Mouse (Mus musculus) intestine, embryonic 16.5 days (tissue): ENCODE results near the gene Pik3r5. TPM values are rescaled to one million over a fixed set of nuclear protein-coding genes. Genes with fewer than 3 reads are reported as not detected.
A peak's percentile ranks its signal among the peaks of the same experiment; 100 is the strongest.

Source experiments
- ATAC-seq: fragments of 200-750 bp; cut with Nextera tagmentation; 2 replicates; pipeline ENCODE4 v1.8.0; 2017; ENCODE audit warnings: moderate TSS enrichment, moderate library complexity
- H3K27ac ChIP-seq: fragments of 300-500 bp; sonication (generic); 2 replicates; pipeline ENCODE4 v1.5.1; 2014; ENCODE audit warnings: mild to moderate bottlenecking, low read length
- H3K27me3 ChIP-seq: fragments of 300-500 bp; sonication (generic); replicated peaks from 2 replicates; pipeline ENCODE4 v1.6.1; 2014; ENCODE audit warnings: low read length, control low read depth, mixed read lengths; ENCODE audit not compliant: control insufficient read depth, insufficient read depth
- H3K36me3 ChIP-seq: fragments of 300-500 bp; sonication (generic); 2 replicates; pipeline ENCODE4 v1.6.1; 2014; ENCODE audit warnings: low read length, control low read depth; ENCODE audit not compliant: control insufficient read depth, insufficient read depth
- H3K4me1 ChIP-seq: fragments of 300-500 bp; sonication (generic); 2 replicates; pipeline ENCODE4 v1.6.1; 2014; ENCODE audit warnings: low read length, control low read depth, mixed read lengths; ENCODE audit not compliant: control insufficient read depth, insufficient read depth
- H3K4me2 ChIP-seq: fragments of 300-500 bp; sonication (generic); 2 replicates; pipeline ENCODE4 v1.6.1; 2014; ENCODE audit warnings: low read depth, low read length, control low read depth
- H3K4me3 ChIP-seq: fragments of 300-500 bp; sonication (generic); 2 replicates; pipeline ENCODE4 v1.5.1; 2014; ENCODE audit warnings: mild to moderate bottlenecking, low read length
- H3K9ac ChIP-seq: fragments of 300-500 bp; sonication (generic); 2 replicates; pipeline ENCODE4 v1.6.1; 2014; ENCODE audit warnings: low read depth, low read length
- H3K9me3 ChIP-seq: fragments of 300-500 bp; sonication (generic); 2 replicates; pipeline ENCODE4 v1.6.1; 2016; ENCODE audit warnings: low read length, control low read depth; ENCODE audit not compliant: control insufficient read depth
- WGBS: fragments of 180-500 bp; shearing (Covaris S2); extraction: QIAGEN DNeasy Blood & Tissue Kit; methylation state at CpG from one replicate; pipeline ENCODE4 v1.1.7; 2014; 5-methylcytosine and 5-hydroxymethylcytosine counted together
- polyA plus RNA-seq: library from polyadenylated mRNA; unstranded; fragments of >200 nt; fragmentation: Nextera tagmentation; extraction: Ambion mirVana; gene quantifications from 2 replicates; pipeline ENCODE4 v1.2.1, GENCODE M21; 2015

Gene Pik3r5
- 0.54 and 0.65 TPM in 2 replicates for polyA plus RNA-seq

GRCm38 (mm10) chr11:68431699-68432360, at the start of gene Pik3r5:
Pik3r5 (plus strand) TSS chr11:68432121.
- H3K4me3 ChIP-seq: peak within 1 kb of the TSS; percentile 53
- peak; percentile 94 for ATAC-seq
- H3K36me3 ChIP-seq: no peaks in the 10 kb centered on the region
- peak within 1 kb of the TSS; percentile 66 for H3K9ac ChIP-seq
- peaks cover 8% of the 10 kb centered on the region; the same call in 1 of the 2 replicates for H3K4me1 ChIP-seq
- peaks cover 4% of the 10 kb centered on the region; the same call in 1 of the 2 replicates for H3K27me3 ChIP-seq
- 5% methylated on average over 35 of the region's 35 CpGs for WGBS
- H3K9me3 ChIP-seq: no peaks in the 10 kb centered on the region
- H3K4me2 ChIP-seq: peak within 1 kb of the TSS; percentile 75
- no peak within 1 kb of the TSS for H3K27ac ChIP-seq

- peaks cover 22% of the 10 kb centered on the region for H3K4me1 ChIP-seq
- WGBS: 30% methylated on average over 10 of the region's 10 CpGs
- H3K9ac ChIP-seq: peak overlapping the region; percentile 7; the same call in 1 of the 2 replicates
- 0 out of 2 replicates have a peak overlapping the region, but pooled peaks have one; percentile 95 for H3K4me2 ChIP-seq
- no peak overlapping the region for H3K27ac ChIP-seq
- H3K9me3 ChIP-seq: no peaks in the 10 kb centered on the region
- no peak for ATAC-seq
- peaks cover 44% of the 10 kb centered on the region for H3K27me3 ChIP-seq
- H3K4me3 ChIP-seq: peak overlapping the region; percentile 12; the same call in 1 of the 2 replicates
- no peaks in the 10 kb centered on the region for H3K36me3 ChIP-seq
These were observed 48.4 kb upstream of the Pik3r5 start for GRCm38 (mm10) chr11:68383519-68383918.

GRCm38 (mm10) chr11:68384131-68384530, 47.8 kb upstream of the Pik3r5 start:
- Histone ChIP-seq H3K9ac (peak overlapping the region; percentile 72; the same call in 1 of the 2 replicates), H3K27me3 (peaks cover 44% of the 10 kb centered on the region), H3K4me2 (peak overlapping the region; percentile 95), H3K36me3 (no peaks in the 10 kb centered on the region), H3K9me3 (no peaks in the 10 kb centered on the region), H3K4me3 (peak overlapping the region; percentile 73), H3K27ac (no peak overlapping the region), H3K4me1 (peaks cover 22% of the 10 kb centered on the region)
- 17% methylated on average over 12 of the region's 12 CpGs for WGBS
- no peak for ATAC-seq

- Histone ChIP-seq H3K9ac (peak overlapping the region; percentile 72), H3K4me3 (peak overlapping the region; percentile 73), H3K4me2 (peak overlapping the region; percentile 95), H3K27ac (no peak overlapping the region), H3K36me3 (no peaks in the 10 kb centered on the region), H3K4me1 (peaks cover 17% of the 10 kb centered on the region), H3K9me3 (no peaks in the 10 kb centered on the region), H3K27me3 (peaks cover 44% of the 10 kb centered on the region)
- WGBS: 3% methylated on average over 27 of the region's 27 CpGs
- ATAC-seq: no peak
These were observed 47.3 kb upstream of the Pik3r5 start for GRCm38 (mm10) chr11:68384592-68385020.

- 0 out of 2 replicates have a peak, but pooled peaks have one; percentile 22 for ATAC-seq
These were observed 46.7 kb upstream of the Pik3r5 start for GRCm38 (mm10) chr11:68385021-68385821.

GRCm38 (mm10) chr11:68385921-68386588, 45.9 kb upstream of the Pik3r5 start:
- H3K4me2 ChIP-seq: peak overlapping the region; percentile 95
- no peaks in the 10 kb centered on the region for H3K9me3 ChIP-seq
- peak overlapping the region; percentile 73 for H3K4me3 ChIP-seq
- H3K27me3 ChIP-seq: peaks cover 52% of the 10 kb centered on the region
- peak overlapping the region; percentile 72 for H3K9ac ChIP-seq
- H3K36me3 ChIP-seq: no peaks in the 10 kb centered on the region
- WGBS: under 1% methylated on average over 52 of the region's 68 CpGs
- peak; percentile 49 for ATAC-seq
- H3K27ac ChIP-seq: peak overlapping the region; percentile 75
- H3K4me1 ChIP-seq: peaks cover 21% of the 10 kb centered on the region

More at GRCm38 (mm10) chr11:68385021-68385821, 46.7 kb upstream of the Pik3r5 start:
- Histone ChIP-seq H3K27ac (no peak overlapping the region), H3K4me2 (peak overlapping the region; percentile 95), H3K27me3 (peaks cover 44% of the 10 kb centered on the region), H3K9ac (peak overlapping the region; percentile 72), H3K4me3 (peak overlapping the region; percentile 73), H3K9me3 (no peaks in the 10 kb centered on the region), H3K4me1 (peaks cover 15% of the 10 kb centered on the region), H3K36me3 (no peaks in the 10 kb centered on the region)
- WGBS: under 1% methylated on average over 94 of the region's 94 CpGs

- peak overlapping the region; percentile 73 for H3K4me3 ChIP-seq
- no peaks in the 10 kb centered on the region for H3K36me3 ChIP-seq
- H3K9me3 ChIP-seq: no peaks in the 10 kb centered on the region
- peak; percentile 72 for ATAC-seq
- peaks cover 56% of the 10 kb centered on the region for H3K27me3 ChIP-seq
- peaks cover 21% of the 10 kb centered on the region for H3K4me1 ChIP-seq
- H3K4me2 ChIP-seq: peak overlapping the region; percentile 95
- peak overlapping the region; percentile 72 for H3K9ac ChIP-seq
- 2% methylated on average over 81 of the region's 90 CpGs for WGBS
- H3K27ac ChIP-seq: peak overlapping the region; percentile 75
These were observed 45.1 kb upstream of the Pik3r5 start for GRCm38 (mm10) chr11:68386589-68387440.

- no peak for ATAC-seq
- Histone ChIP-seq H3K9me3 (no peaks in the 10 kb centered on the region), H3K9ac (peak overlapping the region; percentile 72), H3K27me3 (peaks cover 56% of the 10 kb centered on the region), H3K27ac (peak overlapping the region; percentile 75), H3K36me3 (no peaks in the 10 kb centered on the region), H3K4me1 (peaks cover 21% of the 10 kb centered on the region), H3K4me3 (peak overlapping the region; percentile 73), H3K4me2 (peak overlapping the region; percentile 95)
- 49% methylated on average over 4 of the region's 4 CpGs for WGBS
These were observed 44.5 kb upstream of the Pik3r5 start for GRCm38 (mm10) chr11:68387441-68387760.
